Mouse (Mus musculus): ENCODE measurements around the gene Pacs1. TPM values are rescaled to one million over a fixed set of nuclear protein-coding genes. Genes with fewer than 3 reads are reported as not detected.

Gene Pacs1
- 50.6 and 57.1 TPM in 2 replicates for polyA plus RNA-seq (2012; rRNA removed)

DNA sequence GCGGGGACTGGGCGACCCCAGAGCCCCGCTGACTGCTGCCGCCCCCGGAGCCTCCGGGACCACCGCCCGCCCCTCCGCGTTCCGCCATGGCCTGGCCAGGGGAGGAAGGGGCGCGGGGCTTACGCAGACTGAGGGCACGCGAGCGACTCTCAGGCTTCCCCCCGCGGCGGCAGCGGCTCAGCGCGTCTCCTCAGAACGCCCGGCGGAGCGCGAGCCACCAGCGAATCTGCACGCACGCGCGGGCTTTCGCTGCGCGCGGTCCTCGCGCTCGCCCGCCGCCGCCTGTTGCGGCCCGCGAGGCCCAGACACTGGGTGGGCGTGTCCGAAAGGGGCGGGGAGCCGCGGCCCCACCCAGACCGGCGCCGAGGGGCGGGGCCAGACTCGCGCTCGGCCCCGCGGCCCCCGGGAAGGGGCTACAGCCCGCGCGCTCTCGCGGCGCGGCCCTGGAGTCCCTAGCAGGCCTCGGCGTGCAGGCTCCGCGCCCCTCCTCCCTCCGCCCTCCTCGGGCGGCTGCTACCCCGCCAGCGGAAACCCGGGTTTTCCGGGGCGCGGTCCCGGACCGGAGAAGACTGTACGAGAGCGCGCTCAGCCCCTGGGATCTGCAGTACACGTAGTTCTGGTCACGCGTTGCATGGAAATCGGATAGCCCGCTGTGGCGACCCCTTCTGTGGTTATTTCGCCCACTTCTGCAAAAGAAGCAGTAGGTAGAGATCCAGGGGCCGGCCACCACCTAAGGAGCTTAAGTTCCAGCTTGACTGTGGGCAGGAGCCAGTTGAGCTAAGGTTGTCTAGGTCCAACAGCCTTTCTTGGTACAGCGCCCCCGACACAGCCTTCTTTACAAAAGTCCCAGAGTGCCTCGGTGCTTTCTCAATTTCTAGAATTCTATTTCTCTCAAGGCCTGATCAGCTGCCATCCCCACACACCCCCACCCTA lies at the start of gene Pacs1:
Gene Pacs1, minus strand, starts transcription at position 319 of the 933 bp plus-strand sequence.

DNA sequence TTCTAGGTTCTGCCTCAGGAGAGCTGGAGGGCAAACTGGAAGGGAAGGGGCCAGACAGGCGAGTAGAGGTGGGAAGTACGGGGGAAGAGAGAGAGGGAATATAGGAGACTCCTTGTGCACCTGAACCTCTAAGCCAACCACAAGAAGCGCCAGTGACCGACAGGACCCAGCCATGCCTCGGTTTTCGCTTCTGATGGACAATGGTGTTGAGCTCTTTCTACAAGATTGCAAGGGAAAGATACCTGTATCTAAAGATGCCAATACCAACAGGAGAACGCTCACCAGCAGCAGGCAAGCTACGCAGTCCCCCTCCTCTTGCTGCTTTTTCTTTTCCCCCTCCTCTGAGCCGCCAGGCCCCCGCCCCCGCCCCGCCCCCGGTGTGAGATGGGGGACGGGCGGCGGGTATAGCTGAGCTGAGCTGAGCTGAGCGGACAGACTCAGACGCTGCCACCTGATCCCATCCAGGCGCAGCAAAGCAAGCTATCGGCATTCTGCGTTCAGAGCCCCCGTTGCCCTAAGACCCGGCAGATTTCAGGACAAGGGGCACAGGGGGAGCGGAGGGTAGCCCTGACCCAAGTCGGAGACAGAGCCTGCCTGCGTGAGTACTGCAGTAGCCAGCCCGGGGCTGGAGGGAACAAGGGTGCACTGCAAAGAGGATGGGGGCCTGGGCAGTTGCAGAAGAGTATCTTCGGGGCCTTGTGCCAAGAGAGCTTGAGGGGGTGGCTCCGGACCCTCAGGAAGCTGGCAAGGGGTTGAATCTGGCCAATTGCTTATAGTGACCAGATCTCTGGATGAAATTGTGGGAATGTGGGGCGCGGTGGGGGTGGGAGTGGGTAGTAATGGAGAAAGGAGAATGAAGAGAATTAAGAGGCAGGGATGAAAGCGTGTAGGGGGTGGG lies 25.2 kb upstream of the Pacs1 start, which contains the start of gene Gal3st3:
Gene Gal3st3, plus strand, starts transcription at position 429 of the 898 bp plus-strand sequence.

DNA sequence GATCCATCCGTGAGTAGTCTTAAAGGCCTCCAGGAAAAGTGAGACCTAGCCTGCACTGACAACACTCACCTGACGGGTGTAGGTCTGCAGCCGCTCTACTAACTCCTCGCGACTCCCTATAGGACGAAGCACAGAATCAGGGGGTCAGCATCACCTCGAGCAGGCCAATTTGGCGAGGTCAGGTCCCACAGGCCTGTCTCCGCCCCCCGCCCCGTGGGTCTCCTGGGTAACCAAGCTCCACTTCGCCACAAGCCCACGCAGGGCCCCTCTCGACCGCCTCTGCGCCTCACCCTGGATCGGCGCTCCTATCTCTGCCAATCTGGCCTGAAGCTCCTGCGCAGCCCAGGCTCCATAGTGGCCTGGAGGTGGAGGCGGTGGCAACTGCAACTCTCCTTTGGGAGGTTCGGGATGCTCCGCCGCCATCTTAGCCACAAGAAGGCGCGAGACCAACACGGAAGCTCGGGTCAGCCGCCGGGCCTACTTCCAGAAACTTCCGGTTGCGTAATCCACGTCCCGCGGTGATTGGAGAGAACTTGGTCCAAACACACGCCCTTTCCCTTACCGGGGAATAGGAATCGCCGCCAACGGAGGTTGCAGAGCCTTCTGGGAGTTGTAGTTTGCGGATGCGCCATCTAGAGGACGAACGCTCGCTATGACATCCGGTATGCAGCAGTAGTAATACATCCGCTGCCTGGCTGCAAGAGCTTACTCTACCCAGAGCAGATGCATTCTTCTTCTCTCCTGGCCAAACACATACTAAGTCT lies 22.2 kb upstream of the Pacs1 start, which contains the start of gene Sf3b2:
Gene Sf3b2, minus strand, starts transcription at position 484 of the 764 bp plus-strand sequence.

DNA sequence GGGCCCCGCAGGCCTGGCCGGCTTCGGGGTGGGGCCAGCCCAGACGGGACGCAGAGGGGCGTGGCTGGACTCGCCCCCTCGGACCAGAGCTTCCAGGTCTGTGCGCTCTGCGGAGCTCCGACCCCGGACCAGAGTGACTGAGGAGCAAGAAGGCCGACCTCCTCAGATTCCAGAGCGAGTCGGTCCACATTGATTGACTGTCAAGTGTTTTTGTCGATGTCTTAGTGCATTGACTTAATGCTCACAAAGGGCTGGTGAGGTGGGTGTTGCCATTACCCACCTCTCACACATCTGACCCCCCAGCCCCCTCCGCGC lies 154.6 kb downstream of the Pacs1 start, which contains the start of gene Klc2:
Gene Klc2, minus strand, starts transcription at position 177 of the 315 bp plus-strand sequence.

DNA sequence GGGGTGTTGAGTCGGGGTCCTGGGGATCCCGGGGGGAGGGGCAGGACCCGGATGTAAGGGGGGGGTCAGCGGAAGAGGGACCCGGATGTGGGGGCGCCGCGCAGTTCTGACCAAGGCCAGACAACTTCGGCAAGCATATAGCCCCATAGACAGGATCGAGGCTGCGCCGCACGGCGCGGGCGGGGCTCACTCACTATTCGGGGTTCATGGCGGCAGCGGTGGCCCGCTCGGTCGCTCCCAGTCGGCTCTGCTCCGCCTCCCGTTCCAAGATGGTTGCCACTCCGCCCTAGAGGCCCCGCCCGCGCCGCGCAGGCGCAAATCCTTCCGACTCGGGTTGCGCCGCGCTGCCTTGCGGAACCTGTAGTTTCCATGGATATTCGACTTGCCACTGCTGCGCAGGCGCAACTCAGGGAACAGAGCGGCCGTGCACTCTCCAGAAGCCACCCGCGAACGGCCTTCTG lies 166.2 kb downstream of the Pacs1 start, which contains the start of gene Rab1b:
Gene Rab1b, minus strand, starts transcription at position 342 of the 461 bp plus-strand sequence.

DNA sequence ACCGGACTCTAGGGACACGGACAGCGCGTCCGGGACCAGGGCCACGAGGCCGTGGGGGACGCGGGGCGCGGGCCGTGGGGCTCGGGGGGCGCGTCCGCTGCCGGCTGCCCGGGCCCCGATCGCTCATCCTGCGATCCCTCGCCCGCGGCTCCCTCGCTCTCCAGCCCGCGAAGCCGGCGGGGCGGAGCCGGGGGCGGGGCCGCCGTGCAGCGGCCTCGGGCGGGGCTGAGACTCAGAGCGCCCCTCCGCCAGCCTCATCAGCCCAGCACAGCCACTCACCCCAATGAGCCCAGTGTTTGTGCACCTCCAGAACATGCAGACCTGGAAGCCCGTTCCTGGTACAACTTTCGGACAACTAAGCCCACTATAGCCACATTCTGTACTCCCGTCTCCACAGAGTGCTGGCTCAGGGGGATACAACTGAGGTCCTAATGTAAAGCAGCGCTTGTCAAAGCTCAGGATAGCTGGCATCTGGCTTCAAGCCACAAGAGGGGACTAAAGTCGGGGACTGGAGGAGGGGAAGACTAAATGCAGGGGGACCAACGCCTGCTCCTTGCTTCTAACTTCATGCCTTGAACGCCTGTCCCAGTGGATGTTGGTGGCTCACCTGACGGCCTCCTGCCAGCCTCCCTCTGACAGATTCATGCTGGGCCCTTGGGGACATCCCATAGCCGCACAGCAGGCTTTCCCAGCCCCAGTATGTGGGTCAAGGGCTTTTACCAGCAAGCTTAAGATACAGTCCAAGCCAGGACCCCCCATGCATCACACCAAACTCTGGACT lies 174.4 kb downstream of the Pacs1 start, which contains the start of gene Cnih2:
Gene Cnih2, minus strand, starts transcription at position 159 of the 781 bp plus-strand sequence.

GRCm38 (mm10) chr19:5087884-5088728 lies 184.8 kb downstream of the Pacs1 start, which contains the start of gene Yif1a:
Yif1a (plus strand) TSS chr19:5088538.

GRCm38 (mm10) chr19:5085145-5085863 lies 187.6 kb downstream of the Pacs1 start, which contains the start of gene Tmem151a:
Tmem151a (minus strand) TSS chr19:5085531.

Other genes with a start within 250 kb of the Pacs1 start
- 39.3 and 39.8 TPM in 2 replicates for gene Slc29a2, start 249.3 kb downstream of the Pacs1 start, polyA plus RNA-seq (2012; rRNA removed)
- gene B4gat1, start 234.3 kb downstream of the Pacs1 start, polyA plus RNA-seq (2012; rRNA removed) = 56.5 and 59.7 TPM in 2 replicates
- 3.2 TPM in 2 replicates for gene AC124502.3, start 234.2 kb downstream of the Pacs1 start, polyA plus RNA-seq (2012; rRNA removed)
- gene Brms1, start 231.8 kb downstream of the Pacs1 start, polyA plus RNA-seq (2012; rRNA removed) = 24.9 and 25.9 TPM in 2 replicates
- 3.1 and 3.9 TPM in 2 replicates for gene Rin1, start 222.6 kb downstream of the Pacs1 start, polyA plus RNA-seq (2012; rRNA removed)
- gene Cd248, start 205.0 kb downstream of the Pacs1 start, polyA plus RNA-seq (2012; rRNA removed) = 8.3 and 9.9 TPM in 2 replicates
- gene Tmem151a, start 187.6 kb downstream of the Pacs1 start, polyA plus RNA-seq (2012; rRNA removed) = 24.0 and 25.4 TPM in 2 replicates
- gene Yif1a, start 184.6 kb downstream of the Pacs1 start, polyA plus RNA-seq (2012; rRNA removed) = 48.7 and 56.5 TPM in 2 replicates
- 463 and 505 TPM in 2 replicates for gene Cnih2, start 174.6 kb downstream of the Pacs1 start, polyA plus RNA-seq (2012; rRNA removed)
- 152 and 160 TPM in 2 replicates for gene Rab1b, start 166.0 kb downstream of the Pacs1 start, polyA plus RNA-seq (2012; rRNA removed)
- gene Klc2, start 154.6 kb downstream of the Pacs1 start, polyA plus RNA-seq (2012; rRNA removed) = 104 and 108 TPM in 2 replicates
- gene Sf3b2, start 22.3 kb upstream of the Pacs1 start, polyA plus RNA-seq (2012; rRNA removed) = 142 and 151 TPM in 2 replicates
- 38.8 and 47.3 TPM in 2 replicates for gene Gal3st3, start 25.2 kb upstream of the Pacs1 start, polyA plus RNA-seq (2012; rRNA removed)
- not detected in 2 replicates for gene Catsper1, start 62.6 kb upstream of the Pacs1 start, polyA plus RNA-seq (2012; rRNA removed)
- 4.0 and 5.6 TPM in 2 replicates for gene Cst6, start 76.5 kb upstream of the Pacs1 start, polyA plus RNA-seq (2012; rRNA removed)
- gene Eif1ad, start 93.6 kb upstream of the Pacs1 start, polyA plus RNA-seq (2012; rRNA removed) = 28.7 and 30.5 TPM in 2 replicates
- gene Banf1, start 94.0 kb upstream of the Pacs1 start, polyA plus RNA-seq (2012; rRNA removed) = 233 and 237 TPM in 2 replicates
- gene Sart1, start 115.6 kb upstream of the Pacs1 start, polyA plus RNA-seq (2012; rRNA removed) = 49.1 and 51.8 TPM in 2 replicates
- not detected in 2 replicates for gene Tsga10ip, start 129.4 kb upstream of the Pacs1 start, polyA plus RNA-seq (2012; rRNA removed)
- gene Drap1, start 151.9 kb upstream of the Pacs1 start, polyA plus RNA-seq (2012; rRNA removed) = 280 and 282 TPM in 2 replicates
- gene AI837181, start 152.0 kb upstream of the Pacs1 start, polyA plus RNA-seq (2012; rRNA removed) = 73.3 and 80.7 TPM in 2 replicates
- gene Fosl1, start 174.4 kb upstream of the Pacs1 start, polyA plus RNA-seq (2012; rRNA removed) = 0.04 and 0.43 TPM in 2 replicates
- 13.9 and 14.0 TPM in 2 replicates for gene Ccdc85b, start 184.8 kb upstream of the Pacs1 start, polyA plus RNA-seq (2012; rRNA removed)
- 180 and 186 TPM in 2 replicates for gene Fibp, start 187.5 kb upstream of the Pacs1 start, polyA plus RNA-seq (2012; rRNA removed)
- gene Ctsw, start 195.4 kb upstream of the Pacs1 start, polyA plus RNA-seq (2012; rRNA removed) = 1.4 and 2.1 TPM in 2 replicates
- gene Efemp2, start 200.8 kb upstream of the Pacs1 start, polyA plus RNA-seq (2012; rRNA removed) = 44.4 and 44.9 TPM in 2 replicates
- 58.1 and 60.9 TPM in 2 replicates for gene Mus81, start 215.3 kb upstream of the Pacs1 start, polyA plus RNA-seq (2012; rRNA removed)
- 1,742 and 1,884 TPM in 2 replicates for gene Cfl1, start 217.3 kb upstream of the Pacs1 start, polyA plus RNA-seq (2012; rRNA removed)
- gene 1700020D05Rik, start 230.7 kb upstream of the Pacs1 start, polyA plus RNA-seq (2012; rRNA removed) = 3.7 and 4.2 TPM in 2 replicates
- gene Snx32, start 237.4 kb upstream of the Pacs1 start, polyA plus RNA-seq (2012; rRNA removed) = 123 and 125 TPM in 2 replicates

Data from central nervous system, embryonic 18 days (tissue).